Mouse (Mus musculus) myocyte (in vitro differentiated cells): ENCODE data around the gene Mab21l1. TPM values are rescaled to one million over a fixed set of nuclear protein-coding genes. Genes with fewer than 3 reads are reported as not detected.

Source experiments
- H3K27me3 ChIP-seq: one replicate; pipeline ENCODE4 v1.6.1; 2011; ENCODE audit not compliant: control insufficient read depth, insufficient read depth, insufficient read length
- H3K36me3 ChIP-seq: one replicate; pipeline ENCODE4 v1.6.1; 2011; ENCODE audit not compliant: control insufficient read depth, insufficient read depth
- H3K4me2 ChIP-seq: one replicate; pipeline ENCODE4 v1.6.1; 2011; ENCODE audit warnings: low read depth, control low read depth
- H3K4me3 ChIP-seq: one replicate; pipeline ENCODE4 v1.5.1; 2011; ENCODE audit warnings: mild to moderate bottlenecking, control low read depth, moderate library complexity
- H3K79me2 ChIP-seq: one replicate; pipeline ENCODE4 v1.6.1; 2011; ENCODE audit not compliant: control insufficient read depth, insufficient read depth
- H3ac ChIP-seq: one replicate; pipeline ENCODE4 v1.6.1; 2011; ENCODE audit not compliant: control insufficient read depth, insufficient read length
- CEBPB ChIP-seq: IDR thresholded peaks from 2 replicates; pipeline ENCODE4 v1.6.1; 2011; ENCODE audit warnings: mild to moderate bottlenecking, moderate library complexity; ENCODE audit not compliant: poor library complexity, insufficient read depth, severe bottlenecking
- E2F4 ChIP-seq: IDR thresholded peaks from one replicate; pipeline ENCODE4 v1.6.1; 2011; ENCODE audit warnings: mild to moderate bottlenecking, control low read depth, moderate library complexity; ENCODE audit not compliant: insufficient read depth
- MAX ChIP-seq: IDR thresholded peaks from one replicate; pipeline ENCODE4 v1.6.1; 2011; ENCODE audit warnings: low read depth, mild to moderate bottlenecking, control low read depth
- MYOD1 ChIP-seq, 3 experiments: IDR thresholded peaks; one replicate each; pipeline ENCODE4 v1.6.1; 2011; ENCODE audit warnings: control low read depth in 2 of 3, low read depth in 2 of 3, mild to moderate bottlenecking in 2 of 3, moderate library complexity in 1 of 3; ENCODE audit not compliant: insufficient read length in 2 of 3, control insufficient read depth in 1 of 3
- MYOG ChIP-seq, 3 experiments: IDR thresholded peaks; one replicate each; pipeline ENCODE4 v1.6.1; 2011; ENCODE audit warnings: control low read depth in 2 of 3, low read depth in 2 of 3, mild to moderate bottlenecking in 2 of 3; ENCODE audit not compliant: insufficient read length in 2 of 3, control insufficient read depth in 1 of 3, insufficient read depth in 1 of 3
- POLR2A ChIP-seq: IDR thresholded peaks from one replicate; pipeline ENCODE4 v1.6.1; 2011; ENCODE audit warnings: low read depth, mild to moderate bottlenecking, control low read depth, moderate library complexity; ENCODE audit not compliant: insufficient read length
- POLR2AphosphoS2 ChIP-seq: IDR thresholded peaks from one replicate; pipeline ENCODE4 v1.6.1; 2011; ENCODE audit warnings: low read depth, control low read depth; ENCODE audit not compliant: insufficient read length
- REST ChIP-seq: IDR thresholded peaks from one replicate; pipeline ENCODE4 v1.6.1; 2011; ENCODE audit warnings: mild to moderate bottlenecking, control low read depth, moderate library complexity; ENCODE audit not compliant: insufficient read depth, insufficient read length
- SRF ChIP-seq: IDR thresholded peaks from one replicate; pipeline ENCODE4 v1.6.1; 2011; ENCODE audit warnings: low read depth; ENCODE audit not compliant: control insufficient read depth, insufficient read length
- TCF12 ChIP-seq: IDR thresholded peaks from one replicate; pipeline ENCODE4 v1.6.1; 2011; ENCODE audit warnings: mild to moderate bottlenecking, control low read depth; ENCODE audit not compliant: poor library complexity, insufficient read depth, severe bottlenecking
- TCF3 ChIP-seq: IDR thresholded peaks from one replicate; pipeline ENCODE4 v1.6.1; 2011; ENCODE audit warnings: low read depth, control low read depth; ENCODE audit not compliant: insufficient read length
- USF1 ChIP-seq: IDR thresholded peaks from one replicate; pipeline ENCODE4 v1.6.1; 2011; ENCODE audit warnings: low read depth, mild to moderate bottlenecking, control low read depth, moderate library complexity
- polyA plus RNA-seq: library from polyadenylated mRNA; unstranded; fragments of >200 nt; fragmentation: generic; extraction: Trizol; gene quantifications from one replicate; pipeline ENCODE4 v1.2.1, GENCODE M21; 2012; ENCODE audit warnings: missing spikeins

Mab21l1 gene
- polyA plus RNA-seq, 1 experiment = 0.02 TPM

GRCm38 (mm10) chr3:55788214-55788586, 5.9 kb downstream of the Mab21l1 start:
- no peak overlapping the region for H3K4me3 ChIP-seq
- TF ChIP-seq TCF12 = no peak
- H3ac ChIP-seq = no peak overlapping the region
- no peaks in the 10 kb centered on the region for H3K36me3 ChIP-seq
- H3K4me2 ChIP-seq = no peak overlapping the region
- H3K79me2 ChIP-seq = no peaks in the 10 kb centered on the region
- no peaks in the 10 kb centered on the region for H3K27me3 ChIP-seq

GRCm38 (mm10) chr3:55788621-55789201, 6.4 kb downstream of the Mab21l1 start:
- Histone ChIP-seq H3ac (no peak overlapping the region), H3K36me3 (no peaks in the 10 kb centered on the region), H3K4me2 (no peak overlapping the region), H3K27me3 (no peaks in the 10 kb centered on the region), H3K4me3 (no peak overlapping the region), H3K79me2 (no peaks in the 10 kb centered on the region)
- TF ChIP-seq USF1 = no peak
- TF ChIP-seq SRF = no peak
- TF ChIP-seq POLR2AphosphoS2 = no peak
- no peak for TF ChIP-seq REST
- TF ChIP-seq MYOG (IDR thresholded peaks at IDR 0.05; ENCODE audit: control insufficient read depth in 1 of 3, insufficient read depth in 1 of 3, insufficient read length in 2 of 3, low read depth in 2 of 3) = no peak
- TF ChIP-seq CEBPB = no peak
- TF ChIP-seq TCF3 = no peak

- Histone ChIP-seq H3K27me3 (no peaks in the 10 kb centered on the region), H3K79me2 (no peaks in the 10 kb centered on the region), H3ac (no peak overlapping the region), H3K4me2 (no peak overlapping the region), H3K4me3 (no peak overlapping the region), H3K36me3 (no peaks in the 10 kb centered on the region)
- TF ChIP-seq REST (no peak), USF1 (no peak), POLR2A (no peak), MYOD1 (IDR thresholded peaks at IDR 0.05; ENCODE audit: control insufficient read depth in 1 of 3, insufficient read length in 2 of 3, low read depth in 2 of 3) (no peak), CEBPB (no peak), TCF3 (no peak), SRF (no peak), TCF12 (no peak), MAX (no peak), MYOG (IDR thresholded peaks at IDR 0.05; ENCODE audit: control insufficient read depth in 1 of 3, insufficient read depth in 1 of 3, insufficient read length in 2 of 3, low read depth in 2 of 3) (no peak), POLR2AphosphoS2 (no peak), E2F4 (no peak)
Measured at GRCm38 (mm10) chr3:55789856-55790255, 7.5 kb downstream of the Mab21l1 start.

- H3K4me2 ChIP-seq = no peak overlapping the region
- H3ac ChIP-seq = no peak overlapping the region
- H3K4me3 ChIP-seq = no peak overlapping the region
- no peaks in the 10 kb centered on the region for H3K36me3 ChIP-seq
- no peaks in the 10 kb centered on the region for H3K27me3 ChIP-seq
- H3K79me2 ChIP-seq = no peaks in the 10 kb centered on the region
- TF ChIP-seq MAX (no peak), MYOD1 (IDR thresholded peaks at IDR 0.05; ENCODE audit: control insufficient read depth in 1 of 3, insufficient read length in 2 of 3, low read depth in 2 of 3) (no peak), USF1 (no peak), REST (no peak), SRF (no peak), E2F4 (no peak)
Measured at GRCm38 (mm10) chr3:55790609-55791008, 8.3 kb downstream of the Mab21l1 start.

GRCm38 (mm10) chr3:55792251-55792650, 9.9 kb downstream of the Mab21l1 start:
- no peak overlapping the region for H3ac ChIP-seq
- no peaks in the 10 kb centered on the region for H3K36me3 ChIP-seq
- TF ChIP-seq CEBPB = no peak
- no peak for TF ChIP-seq TCF12
- TF ChIP-seq E2F4 = no peak
- TF ChIP-seq MYOG (IDR thresholded peaks at IDR 0.05; ENCODE audit: control insufficient read depth in 1 of 3, insufficient read depth in 1 of 3, insufficient read length in 2 of 3, low read depth in 2 of 3) = no peak
- no peak for TF ChIP-seq TCF3
- no peak for TF ChIP-seq SRF
- no peaks in the 10 kb centered on the region for H3K79me2 ChIP-seq
- H3K27me3 ChIP-seq = no peaks in the 10 kb centered on the region
- H3K4me3 ChIP-seq = no peak overlapping the region
- H3K4me2 ChIP-seq = no peak overlapping the region
